30 mouse cellular contexts compared by ENCODE assay signal in genomic region chr15:67943046-67943445, GRCm38 (mm10).
A peak's percentile ranks its signal among the peaks of the same experiment; 100 is the strongest.
DNase-seq lines count a peak whose midpoint lies in the region; ATAC-seq lines count a peak whose summit lies in the region.
"Had no signal": no experiment of that assay in that cellular context is flagged by ENCODE, and none has a peak within 500 bp of the region (broad histone marks: within the 10 kb centered on the region; RNA-seq: fewer than 3 reads in every experiment).

No protein-coding gene starts in this region.

- H3K9me3 ChIP-seq in embryonic facial prominence, embryonic 14.5 days (ENCODE audit: control insufficient read depth, low read length): no peaks in the 10 kb centered on the region
- H3K9me3 ChIP-seq in embryonic facial prominence, embryonic 10.5 days: no peaks in the 10 kb centered on the region
- H3K9me3 ChIP-seq in midbrain, embryonic 15.5 days: no peaks in the 10 kb centered on the region
- H3K9me3 ChIP-seq in midbrain, embryonic 10.5 days (replicated peaks): no peaks in the 10 kb centered on the region
- H3K9me3 ChIP-seq: embryonic facial prominence, embryonic 13.5 days; heart, embryonic 12.5 days; hindbrain, embryonic 10.5 days; intestine, embryonic 15.5 days; liver, embryonic 15.5 days; lung, embryonic 15.5 days; megakaryocyte, embryonic 14.5 days; neural tube, embryonic 15.5 days; stomach, embryonic 15.5 days had no signal

- H3K9ac ChIP-seq in embryonic facial prominence, embryonic 14.5 days (ENCODE audit: low read depth, low read length): no peak overlapping the region
- no peak overlapping the region for H3K9ac ChIP-seq in midbrain, embryonic 15.5 days
- H3K9ac ChIP-seq: embryonic facial prominence, embryonic 13.5 days; forebrain, postnatal 0 days; heart, embryonic 12.5 days; intestine, embryonic 15.5 days; liver, embryonic 15.5 days; lung, embryonic 15.5 days; neural tube, embryonic 15.5 days; stomach, embryonic 15.5 days had no signal

- peak; percentile 11 for DNase-seq in embryonic facial prominence, embryonic 14.5 days (ENCODE audit: low spot score)
- no peak for DNase-seq in embryonic facial prominence, embryonic 10.5 days (ENCODE audit: low spot score)
- DNase-seq in midbrain, embryonic 10.5 days (ENCODE audit: low spot score): no peak
- DNase-seq in frontal cortex, postnatal 36 days (ENCODE audit: low spot score in 2 of 2): peak; percentile 26 to 45
- no peak for DNase-seq in cerebellum, adult 18-20 months
- DNase-seq: adrenal gland, postnatal 10 days; cerebellum, adult 11-12 months; cerebellum, postnatal 25 days; forebrain, postnatal 0 days; gastrocnemius, postnatal 14 days; heart, adult 11 months; heart, postnatal 10 days; kidney, adult 8-10 months; kidney, postnatal 10 days; liver; lung, postnatal 36 days; thymus, adult 18-20 months; thymus, postnatal 36 days had no signal

- H3K27me3 ChIP-seq in embryonic facial prominence, embryonic 14.5 days (replicated peaks; ENCODE audit: control insufficient read depth, insufficient read depth, low read length): no peaks in the 10 kb centered on the region
- no peaks in the 10 kb centered on the region for H3K27me3 ChIP-seq in embryonic facial prominence, embryonic 10.5 days (replicated peaks; ENCODE audit: low read depth, poor library complexity, severe bottlenecking)
- no peaks in the 10 kb centered on the region for H3K27me3 ChIP-seq in midbrain, embryonic 15.5 days (replicated peaks)
- H3K27me3 ChIP-seq in midbrain, embryonic 10.5 days (ENCODE audit: low read depth, poor library complexity, severe bottlenecking): no peaks in the 10 kb centered on the region
- H3K27me3 ChIP-seq: embryonic facial prominence, embryonic 13.5 days; heart, embryonic 12.5 days; intestine, embryonic 15.5 days; liver, embryonic 15.5 days; lung, embryonic 15.5 days; megakaryocyte, embryonic 14.5 days; neural tube, embryonic 15.5 days; stomach, embryonic 15.5 days had no signal

- no peaks in the 10 kb centered on the region for H3K36me3 ChIP-seq in embryonic facial prominence, embryonic 14.5 days (ENCODE audit: control insufficient read depth, insufficient read depth, low read length)
- H3K36me3 ChIP-seq in embryonic facial prominence, embryonic 10.5 days (replicated peaks): no peaks in the 10 kb centered on the region
- no peaks in the 10 kb centered on the region for H3K36me3 ChIP-seq in midbrain, embryonic 15.5 days (replicated peaks)
- H3K36me3 ChIP-seq in midbrain, embryonic 10.5 days: no peaks in the 10 kb centered on the region
- H3K36me3 ChIP-seq: embryonic facial prominence, embryonic 13.5 days; heart, embryonic 12.5 days; hindbrain, embryonic 10.5 days; intestine, embryonic 15.5 days; liver, embryonic 15.5 days; lung, embryonic 15.5 days; neural tube, embryonic 15.5 days; stomach, embryonic 15.5 days had no signal

- H3K4me3 ChIP-seq in embryonic facial prominence, embryonic 14.5 days (ENCODE audit: low read depth, low read length): no peak overlapping the region
- H3K4me3 ChIP-seq in embryonic facial prominence, embryonic 10.5 days: no peak overlapping the region
- H3K4me3 ChIP-seq in midbrain, embryonic 15.5 days: no peak overlapping the region
- no peak overlapping the region for H3K4me3 ChIP-seq in midbrain, embryonic 10.5 days
- H3K4me3 ChIP-seq: embryonic facial prominence, embryonic 13.5 days; heart, embryonic 12.5 days; hindbrain, embryonic 10.5 days; intestine, embryonic 15.5 days; liver, embryonic 15.5 days; lung, embryonic 15.5 days; megakaryocyte, embryonic 14.5 days; neural tube, embryonic 15.5 days; stomach, embryonic 15.5 days had no signal

- no peaks in the 10 kb centered on the region for H3K4me1 ChIP-seq in embryonic facial prominence, embryonic 14.5 days (ENCODE audit: control insufficient read depth, insufficient read depth, low read length)
- no peaks in the 10 kb centered on the region for H3K4me1 ChIP-seq in embryonic facial prominence, embryonic 10.5 days
- no peaks in the 10 kb centered on the region for H3K4me1 ChIP-seq in midbrain, embryonic 15.5 days
- peaks cover 6% of the 10 kb centered on the region for H3K4me1 ChIP-seq in midbrain, embryonic 10.5 days
- H3K4me1 ChIP-seq: embryonic facial prominence, embryonic 13.5 days; heart, embryonic 12.5 days; intestine, embryonic 15.5 days; liver, embryonic 15.5 days; megakaryocyte, embryonic 14.5 days; neural tube, embryonic 15.5 days; stomach, embryonic 15.5 days had no signal

- no peak overlapping the region for H3K4me2 ChIP-seq in embryonic facial prominence, embryonic 14.5 days (ENCODE audit: low read depth, low read length)
- no peak overlapping the region for H3K4me2 ChIP-seq in midbrain, embryonic 15.5 days
- H3K4me2 ChIP-seq: embryonic facial prominence, embryonic 13.5 days; heart, embryonic 12.5 days; intestine, embryonic 15.5 days; liver, embryonic 15.5 days; lung, embryonic 15.5 days; neural tube, embryonic 15.5 days; stomach, embryonic 15.5 days had no signal

- H3K27ac ChIP-seq in embryonic facial prominence, embryonic 14.5 days (replicated peaks; ENCODE audit: low read depth, low read length): no peak overlapping the region
- H3K27ac ChIP-seq in embryonic facial prominence, embryonic 10.5 days (replicated peaks): no peak overlapping the region
- no peak overlapping the region for H3K27ac ChIP-seq in midbrain, embryonic 15.5 days
- no peak overlapping the region for H3K27ac ChIP-seq in midbrain, embryonic 10.5 days (replicated peaks)
- H3K27ac ChIP-seq: embryonic facial prominence, embryonic 13.5 days; hindbrain, embryonic 10.5 days; intestine, embryonic 15.5 days; liver, embryonic 15.5 days; neural tube, embryonic 15.5 days; stomach, embryonic 15.5 days had no signal

- no peak for ATAC-seq in embryonic facial prominence, embryonic 14.5 days (ENCODE audit: low read depth)
- ATAC-seq in midbrain, embryonic 15.5 days (replicated peaks): 0 out of 2 replicates have a peak, but pooled peaks have one; percentile 30
- no peak for ATAC-seq in CD4-positive, CD25-positive, alpha-beta regulatory T cell, adult 4 months
- ATAC-seq: forebrain, postnatal 0 days; hindbrain, embryonic 16.5 days; intestine, embryonic 15.5 days had no signal

Comparison
In these comparisons a context has a peak if more than half of its experiments do, and no peak if none do; other contexts are left out.
1. DNase-seq: peak in embryonic facial prominence, embryonic 14.5 days (single experiment) and frontal cortex, postnatal 36 days (2 of 2); none in embryonic facial prominence, embryonic 10.5 days (single experiment), midbrain, embryonic 10.5 days (single experiment) and cerebellum, adult 18-20 months (0 of 2).